Mouse (Mus musculus): Measurements from ENCODE around the gene Coro2a.
A peak's percentile ranks its signal among the peaks of the same experiment; 100 is the strongest.
"Not testable (repeated sequence)": the region's sequence is repeated elsewhere in the genome, so short reads cannot be mapped to it uniquely, and the experiment has no call there.

Gene Coro2a

DNA sequence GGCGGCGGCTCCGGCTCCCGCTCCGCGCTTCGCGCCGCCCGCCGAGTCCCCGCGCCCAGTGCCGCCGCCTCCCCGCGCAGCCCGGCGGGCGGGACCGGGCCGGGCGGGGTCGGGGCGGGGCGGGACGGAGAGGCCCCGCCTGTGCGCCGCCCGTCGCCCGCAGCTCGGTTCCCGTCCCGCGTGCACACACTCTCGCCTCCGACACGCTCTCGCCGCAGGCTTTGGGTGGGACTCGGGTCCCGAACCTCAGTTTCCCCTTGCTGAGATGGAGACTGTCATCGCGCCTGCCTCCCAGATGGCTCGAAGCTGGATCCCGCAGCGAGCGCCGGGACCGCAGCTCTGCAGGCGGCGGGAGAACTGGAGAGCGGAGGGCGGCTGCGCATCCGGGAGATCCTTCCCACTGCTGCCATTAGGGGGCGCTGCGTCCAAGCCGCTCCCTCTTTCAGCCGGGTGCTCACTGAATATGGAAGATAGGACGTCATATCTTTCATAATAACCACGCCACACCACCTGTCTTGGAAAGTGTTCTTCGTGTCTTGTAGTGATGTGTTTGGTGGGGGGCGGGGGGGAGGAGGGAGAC, at the start of gene Coro2a:
TSS of gene Coro2a (minus strand) at position 359 of the 580 bp plus-strand sequence.
- peak; percentile 80 to 83 for DNase-seq (ENCODE audit: low spot score in 2 of 2)

DNA sequence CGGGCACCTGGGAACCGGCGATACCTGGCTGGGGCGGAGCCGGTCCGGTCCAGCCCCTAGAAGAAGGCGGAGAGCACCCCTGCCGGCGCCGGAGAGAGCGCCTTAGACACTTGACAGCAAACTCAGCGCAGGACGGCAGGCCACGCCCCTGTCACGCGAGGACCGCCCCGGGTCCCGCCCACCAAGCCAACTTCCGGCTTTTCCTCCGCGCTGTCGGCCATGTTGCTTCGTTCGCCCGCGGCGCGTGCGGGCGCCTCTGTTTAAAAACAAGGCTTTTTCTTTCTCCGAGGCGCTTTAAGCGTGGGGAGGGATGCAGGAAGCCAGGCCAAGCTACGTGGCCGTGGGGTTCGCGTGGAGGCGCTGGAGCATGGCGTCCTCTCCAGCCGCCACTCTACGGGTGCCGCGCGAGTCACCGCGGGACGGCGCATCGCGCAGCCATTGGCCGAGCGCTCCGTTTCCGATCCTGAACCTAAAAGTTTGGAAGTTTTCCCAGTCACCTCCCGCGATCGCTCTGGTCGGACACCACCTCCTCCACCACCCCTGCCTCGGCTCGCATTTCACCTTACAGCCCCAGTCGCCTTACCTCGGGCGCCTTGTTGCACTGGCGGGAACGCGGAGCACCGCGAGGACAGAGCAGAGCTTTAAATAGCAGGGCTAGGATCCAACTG, 48.2 kb upstream of the Coro2a start, which contains the start of gene Tbc1d2:
TSS of gene Tbc1d2 (minus strand) at position 124 of the 668 bp plus-strand sequence.
- peak; percentile 87 to 88 for DNase-seq (ENCODE audit: low spot score in 2 of 2)

DNA sequence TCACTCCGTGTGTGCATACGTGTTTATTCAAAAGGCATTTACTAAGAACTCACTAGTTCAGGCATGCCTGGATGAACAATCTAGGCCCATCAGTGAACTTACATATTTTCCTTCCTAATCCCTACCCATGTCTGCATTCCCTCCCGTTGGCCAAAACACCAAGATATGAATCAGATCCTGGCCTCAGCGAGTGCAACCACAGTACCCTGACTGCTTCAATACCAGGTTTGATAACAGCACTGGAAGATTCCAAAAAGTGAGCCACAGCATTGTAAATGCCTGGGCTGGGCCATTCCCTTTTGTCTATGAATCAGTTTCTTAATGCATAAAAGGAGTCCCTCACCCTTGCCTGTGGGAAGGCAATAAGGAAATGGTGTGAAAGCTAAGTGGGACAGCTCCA, 47.2 kb upstream of the Coro2a start:
- no peak for DNase-seq (ENCODE audit: low spot score in 2 of 2)

DNA sequence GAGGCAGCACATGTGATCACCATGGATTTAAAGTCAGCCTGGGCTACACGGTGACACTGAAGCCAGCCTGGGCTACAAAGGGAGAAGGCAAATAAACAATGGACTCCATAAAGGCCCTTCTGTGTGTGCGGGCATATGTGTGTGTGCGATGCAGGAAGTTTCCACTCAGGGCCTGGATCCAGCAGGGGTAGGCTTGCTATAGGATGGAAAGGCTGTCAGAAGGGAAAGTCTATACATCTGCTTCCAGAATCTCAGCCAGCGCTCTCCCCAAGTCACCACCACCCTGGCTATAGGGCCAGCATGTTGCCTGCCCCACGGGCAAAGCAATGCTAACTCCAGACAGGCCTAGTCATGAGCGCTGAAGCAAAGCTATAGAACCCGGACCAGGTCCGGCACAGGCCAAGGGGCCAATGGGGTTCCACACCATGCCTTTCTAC, 41.7 kb upstream of the Coro2a start:
- DNase-seq (ENCODE audit: low spot score in 2 of 2) = no peak

DNA sequence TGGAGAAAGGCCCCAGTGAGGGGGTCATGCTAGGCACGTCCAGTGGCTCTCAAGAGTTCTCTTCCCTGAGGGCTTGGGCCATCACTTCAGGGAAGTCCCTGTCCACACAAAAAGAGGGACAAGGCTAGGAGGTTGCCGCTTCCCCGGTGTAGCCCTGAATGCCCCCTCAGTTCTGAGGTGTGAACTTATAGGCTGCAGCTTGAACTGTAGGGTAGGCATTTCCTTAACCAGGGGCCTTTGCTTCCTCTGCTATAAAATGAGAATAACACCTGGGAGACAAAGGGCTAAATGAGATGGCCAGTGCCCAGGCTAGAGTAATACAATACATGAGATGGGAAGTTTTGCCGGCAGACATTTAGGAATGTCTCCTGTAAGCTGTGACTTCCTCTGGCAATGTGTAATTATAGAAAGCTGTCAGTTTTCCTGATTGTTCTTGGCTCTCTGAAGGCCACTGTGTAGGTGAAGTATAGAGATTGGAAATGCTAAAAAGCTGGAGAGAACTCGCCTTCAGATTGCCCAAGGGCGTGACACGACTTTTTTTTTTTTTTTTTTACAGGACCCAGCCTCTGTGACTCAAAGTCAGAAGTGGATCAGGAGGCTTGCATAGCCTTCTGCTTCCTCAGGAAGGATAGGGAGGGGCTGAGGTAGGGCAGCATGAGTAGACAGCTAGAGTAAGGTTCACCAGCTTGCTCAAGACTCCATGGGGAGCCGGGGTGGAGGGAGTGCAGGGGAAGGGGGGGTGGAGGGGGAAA, 41.1 kb upstream of the Coro2a start:
- no peak for DNase-seq (ENCODE audit: low spot score in 2 of 2)

DNA sequence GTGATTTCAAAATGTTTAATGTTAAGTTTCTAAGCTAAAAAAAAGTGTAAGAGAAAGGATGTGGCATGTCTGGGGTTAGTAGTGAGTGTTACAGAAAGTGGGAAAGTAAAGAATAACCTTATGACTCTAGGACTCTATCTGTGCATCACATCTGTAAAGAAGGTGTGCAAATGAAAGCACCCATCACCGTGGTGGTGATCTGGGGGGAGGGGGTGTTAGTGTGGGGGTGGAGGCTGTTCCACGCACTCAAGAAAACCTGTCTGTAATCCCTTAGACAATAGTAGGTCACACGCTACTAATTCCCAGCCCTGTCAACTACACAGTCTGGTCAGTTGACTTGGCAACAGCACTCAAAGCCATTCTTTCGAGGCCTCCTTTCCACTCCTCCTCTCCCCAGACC, 39.3 kb upstream of the Coro2a start:
- DNase-seq (ENCODE audit: low spot score in 2 of 2) = no peak

DNA sequence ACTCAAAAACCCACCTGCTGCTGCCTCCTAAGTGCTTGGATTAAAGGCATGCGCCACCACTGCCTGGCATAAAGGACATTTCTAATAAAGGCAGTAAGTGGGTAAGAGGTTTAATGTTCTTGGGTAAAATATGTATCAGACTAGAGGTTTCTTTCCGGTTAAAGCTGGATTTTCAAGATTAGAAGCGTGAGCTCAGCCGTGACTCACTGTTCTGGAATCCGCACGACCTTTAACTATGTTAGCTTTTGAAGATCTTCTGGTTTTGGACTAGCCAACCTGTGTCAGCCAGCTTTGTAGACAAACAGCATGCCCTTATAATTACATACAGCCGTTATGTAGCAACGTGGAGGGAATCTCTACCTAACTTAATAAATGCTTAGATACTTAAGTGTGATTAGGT, 37.9 kb upstream of the Coro2a start:
- DNase-seq (ENCODE audit: low spot score in 2 of 2) = no peak

DNA sequence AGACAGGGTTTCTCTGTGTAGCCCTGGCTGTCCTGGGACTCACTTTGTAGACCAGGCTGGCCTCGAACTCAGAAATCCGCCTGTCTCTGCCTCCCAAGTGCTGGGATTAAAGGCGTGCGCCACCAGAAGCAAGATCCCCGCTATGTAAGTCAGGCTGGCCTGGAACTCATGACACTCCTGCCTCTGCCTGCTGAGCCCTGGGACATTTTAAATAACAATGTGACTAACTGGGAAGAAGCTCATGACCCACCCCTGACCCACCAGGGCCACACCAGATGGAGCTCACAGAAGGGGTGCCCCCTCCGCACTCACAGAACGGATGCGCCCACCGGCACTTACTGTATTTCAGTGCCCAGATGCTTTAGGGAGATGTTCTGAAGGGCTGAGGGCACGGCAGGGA, 35.2 kb upstream of the Coro2a start:
- DNase-seq (ENCODE audit: low spot score in 2 of 2) = not testable (repeated sequence)

DNA sequence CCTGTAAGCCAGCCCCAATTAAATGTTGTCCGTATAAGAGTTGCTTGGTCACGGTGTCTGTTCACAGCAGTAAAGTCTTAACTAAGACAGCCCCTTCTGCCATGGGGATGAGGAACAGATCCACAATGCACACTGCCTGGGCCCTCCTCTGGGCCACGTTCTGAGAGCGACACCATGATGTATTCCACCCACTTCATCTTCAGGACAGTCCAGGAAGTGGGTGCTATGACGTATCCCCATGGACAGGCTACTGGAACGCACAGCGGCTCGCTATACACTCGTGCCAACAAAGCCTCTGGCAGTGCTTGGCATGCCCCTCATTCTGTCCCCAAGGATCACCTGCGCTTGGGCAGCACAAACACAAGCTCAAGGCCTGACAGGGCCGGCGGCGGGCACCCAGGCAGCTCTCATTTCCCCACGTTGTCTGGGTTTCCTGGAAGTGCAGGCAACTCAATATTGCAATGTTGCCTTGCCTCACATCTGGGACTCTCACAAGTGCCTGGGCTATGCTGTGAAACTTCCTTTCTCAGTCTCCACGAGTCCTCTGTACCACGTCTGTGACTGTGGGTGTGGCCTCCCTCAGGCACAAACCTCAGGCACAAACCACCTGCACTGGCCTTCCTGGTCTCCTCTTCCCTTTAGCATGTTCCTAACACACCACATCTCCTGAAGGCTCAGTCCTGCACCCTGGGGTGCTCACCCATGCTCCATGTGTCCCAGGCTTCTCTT, 33.9 kb upstream of the Coro2a start:
- DNase-seq (ENCODE audit: low spot score in 2 of 2) = no peak

DNA sequence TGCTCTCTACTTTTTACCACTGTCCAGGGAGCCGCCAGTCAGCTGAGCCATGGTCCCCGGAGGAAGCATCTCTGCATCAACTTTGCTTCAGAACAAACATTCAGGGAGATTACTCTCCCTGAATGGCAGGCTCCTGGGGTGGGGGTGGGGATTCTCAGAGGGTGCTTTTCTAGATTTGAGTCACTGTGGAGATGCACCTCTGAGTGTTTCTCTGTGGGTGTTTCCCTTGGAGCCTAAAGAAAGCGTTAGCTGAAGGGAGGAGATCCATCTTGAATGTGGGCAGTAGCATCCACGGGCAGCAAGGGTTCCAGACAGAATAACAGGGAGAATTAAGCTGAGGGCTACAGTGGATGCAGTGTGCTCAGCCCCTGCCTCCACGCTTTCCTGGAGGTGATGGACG, 32.9 kb upstream of the Coro2a start:
- no peak for DNase-seq (ENCODE audit: low spot score in 2 of 2)

DNA sequence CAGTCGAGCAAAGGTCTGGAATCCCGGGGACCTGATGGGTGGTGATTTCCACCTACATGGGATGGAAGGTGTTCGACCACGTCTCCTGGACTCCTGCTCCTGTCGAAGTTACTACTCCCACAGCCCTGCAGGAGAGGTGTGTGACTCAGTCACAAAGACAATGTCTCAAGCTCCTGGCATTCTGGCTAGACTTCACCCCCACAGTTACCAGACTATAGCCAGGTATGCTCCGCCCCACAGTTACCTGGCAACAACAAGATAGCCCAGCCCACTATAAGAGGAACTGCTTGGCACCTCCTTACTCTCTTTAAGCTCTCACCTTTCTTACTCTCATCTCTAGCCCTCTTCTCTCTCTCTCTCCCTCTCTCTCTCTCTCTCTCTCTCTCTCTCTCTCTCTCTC, 31.6 kb upstream of the Coro2a start:
- DNase-seq (ENCODE audit: low spot score in 2 of 2) = not testable (repeated sequence)

DNA sequence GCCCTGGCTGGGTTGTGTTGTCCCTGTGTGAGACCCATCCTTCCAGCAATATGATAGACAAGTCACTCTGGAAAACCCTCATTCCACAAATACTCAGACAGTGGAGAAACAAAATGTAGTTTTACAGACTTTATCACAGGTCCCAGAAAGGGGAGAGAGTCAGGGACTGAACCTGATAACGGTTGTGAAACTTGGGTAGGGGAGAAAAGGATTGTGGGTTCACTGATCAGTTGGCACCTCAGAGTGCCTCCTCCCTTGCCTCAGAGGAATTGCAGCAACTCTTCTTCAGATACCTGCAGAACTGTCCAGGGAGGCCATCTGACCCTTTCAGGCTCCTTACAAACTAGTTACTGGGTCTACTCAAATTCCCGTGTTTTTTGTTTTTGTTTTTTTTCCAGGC, 30.5 kb upstream of the Coro2a start:
- DNase-seq (ENCODE audit: low spot score in 2 of 2) = no peak

DNA sequence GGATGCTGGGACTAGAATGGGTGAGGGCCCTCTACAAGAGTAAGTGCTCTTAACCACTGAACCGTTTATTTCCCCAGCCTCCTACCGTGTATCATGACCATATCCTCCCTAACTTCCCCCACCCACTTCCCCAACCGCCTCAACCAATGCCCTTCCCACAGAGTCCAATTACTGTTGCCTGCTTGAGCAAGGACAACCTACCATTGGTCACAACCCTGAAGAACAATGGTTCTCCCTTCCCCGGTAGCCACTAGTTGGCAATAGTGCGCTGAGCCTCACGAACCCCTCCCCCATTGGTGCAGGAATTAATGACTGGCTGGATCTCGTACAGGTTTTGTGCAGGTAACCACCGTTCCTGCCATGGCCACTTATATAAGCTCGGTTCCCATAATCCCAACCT, 28.4 kb upstream of the Coro2a start:
- DNase-seq (ENCODE audit: low spot score in 2 of 2) = no peak

DNA sequence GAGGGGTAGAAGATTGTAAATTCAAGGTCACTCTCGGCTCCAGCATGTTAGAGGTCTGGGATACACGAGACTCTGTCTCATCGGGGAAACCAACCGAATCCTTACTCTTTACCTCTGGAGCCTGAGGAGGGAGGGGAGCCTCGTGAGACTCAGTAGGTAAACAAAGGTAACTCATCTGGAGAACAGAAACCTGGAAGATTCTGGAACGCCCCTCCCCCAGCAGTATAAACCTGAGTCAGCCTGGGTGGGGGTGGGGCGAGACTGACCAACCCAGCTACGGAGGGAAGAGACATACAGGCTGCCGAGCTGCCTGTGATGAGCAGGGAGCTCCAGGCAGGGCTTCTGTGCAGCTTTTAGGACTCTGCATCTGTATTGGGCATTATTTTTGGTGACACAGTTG, 26.9 kb upstream of the Coro2a start:
- DNase-seq (ENCODE audit: low spot score in 2 of 2) = no peak

DNA sequence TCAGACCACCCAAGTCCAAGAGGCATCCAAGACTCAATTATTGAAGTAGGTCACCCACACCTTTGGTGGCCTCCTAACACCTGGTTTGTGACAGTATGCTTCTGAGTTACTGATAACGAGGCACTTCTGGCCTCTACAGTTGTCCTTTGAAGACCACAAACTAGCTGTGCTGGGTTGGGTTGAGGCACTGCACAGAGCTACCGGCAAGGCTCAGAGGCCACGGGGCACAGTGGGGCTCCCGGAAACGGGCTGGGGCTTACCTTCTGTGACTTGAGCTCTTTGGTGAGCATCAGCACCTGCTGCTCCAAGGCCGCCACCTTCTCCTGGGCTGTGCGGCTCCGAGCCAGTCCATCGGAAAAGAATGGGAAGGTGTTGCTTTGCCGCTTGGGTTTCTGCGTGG, 26.1 kb upstream of the Coro2a start:
- DNase-seq (ENCODE audit: low spot score in 2 of 2) = no peak

DNA sequence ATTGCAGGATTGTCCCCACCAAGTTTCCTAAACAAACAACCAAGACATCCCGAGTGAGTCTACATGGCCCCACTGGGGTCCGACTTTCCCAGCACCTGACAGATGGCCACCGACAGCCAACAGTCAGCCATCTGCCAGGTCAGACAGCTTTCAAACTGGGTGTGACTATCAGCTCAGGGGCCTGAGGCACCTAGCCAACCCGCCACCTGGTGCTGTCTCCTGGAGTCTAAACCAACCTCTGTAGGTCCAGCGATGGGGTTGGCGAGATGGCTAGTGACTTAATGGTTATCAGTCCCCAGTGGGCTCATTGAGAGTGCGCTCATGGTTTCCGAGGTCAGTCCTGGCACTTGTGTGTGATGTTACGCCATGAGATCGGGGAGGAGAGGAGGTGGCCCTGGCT, 23.1 kb upstream of the Coro2a start:
- no peak for DNase-seq (ENCODE audit: low spot score in 2 of 2)

DNA sequence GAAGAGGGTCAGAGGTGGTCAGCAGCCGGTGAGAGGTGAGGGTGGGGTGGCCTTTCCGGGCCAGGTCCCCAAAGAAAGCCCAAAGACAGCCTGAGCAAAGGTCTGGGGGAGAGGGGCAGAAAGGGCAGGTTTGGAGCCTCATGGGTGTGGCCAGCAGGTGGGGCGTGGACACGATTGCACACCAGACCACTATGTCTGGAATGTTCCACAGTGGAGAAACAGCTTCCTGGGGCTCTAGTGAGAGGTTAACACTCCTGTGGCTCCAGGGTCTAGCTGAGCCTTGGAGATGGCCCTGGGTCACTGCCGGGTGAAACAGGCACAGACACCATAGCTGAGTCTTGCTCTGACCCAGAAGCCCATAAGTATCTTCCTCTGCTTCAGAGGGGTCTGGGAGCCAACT, 21.0 kb upstream of the Coro2a start:
- DNase-seq (ENCODE audit: low spot score in 2 of 2) = no peak

DNA sequence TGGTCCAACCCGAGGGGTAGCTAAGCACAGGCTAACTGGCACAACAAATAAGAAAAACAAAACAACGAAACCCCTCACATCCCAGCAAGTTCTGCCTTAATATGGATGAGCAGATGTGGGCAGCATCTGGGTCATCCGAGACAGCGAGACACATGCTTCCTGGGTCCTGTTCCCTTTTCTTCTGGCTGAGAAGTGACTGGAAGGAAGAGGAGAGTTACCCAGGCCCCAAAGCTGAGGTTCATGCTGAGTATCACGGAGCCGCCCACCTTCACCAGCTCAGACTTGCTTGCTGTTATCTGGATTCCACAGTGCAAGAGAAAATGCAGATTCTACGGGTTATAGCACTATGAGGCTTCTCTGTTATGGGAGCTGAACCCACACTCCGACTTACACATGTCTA, 18.9 kb upstream of the Coro2a start:
- no peak for DNase-seq (ENCODE audit: low spot score in 2 of 2)

DNA sequence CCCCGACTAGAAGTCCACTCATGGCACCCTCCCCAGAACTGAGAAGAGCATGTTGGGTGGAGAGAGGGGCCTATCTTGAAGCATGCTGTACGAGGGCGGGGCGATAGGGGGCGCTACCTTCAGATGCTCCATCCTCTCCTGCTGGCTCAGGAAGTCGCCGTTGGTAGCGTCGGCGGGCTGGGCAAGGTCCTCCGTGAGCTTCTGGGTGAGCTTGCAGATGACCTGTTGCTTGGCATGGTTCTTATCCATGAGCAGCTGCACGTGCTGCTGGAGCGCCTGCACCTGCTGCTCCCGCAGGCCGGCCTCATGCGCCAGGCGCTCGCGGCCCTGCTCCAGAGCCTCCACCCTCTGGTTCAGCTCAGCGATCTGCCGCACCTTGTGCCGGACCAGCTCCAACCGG, 18.3 kb upstream of the Coro2a start:
- DNase-seq (ENCODE audit: low spot score in 2 of 2) = no peak

DNA sequence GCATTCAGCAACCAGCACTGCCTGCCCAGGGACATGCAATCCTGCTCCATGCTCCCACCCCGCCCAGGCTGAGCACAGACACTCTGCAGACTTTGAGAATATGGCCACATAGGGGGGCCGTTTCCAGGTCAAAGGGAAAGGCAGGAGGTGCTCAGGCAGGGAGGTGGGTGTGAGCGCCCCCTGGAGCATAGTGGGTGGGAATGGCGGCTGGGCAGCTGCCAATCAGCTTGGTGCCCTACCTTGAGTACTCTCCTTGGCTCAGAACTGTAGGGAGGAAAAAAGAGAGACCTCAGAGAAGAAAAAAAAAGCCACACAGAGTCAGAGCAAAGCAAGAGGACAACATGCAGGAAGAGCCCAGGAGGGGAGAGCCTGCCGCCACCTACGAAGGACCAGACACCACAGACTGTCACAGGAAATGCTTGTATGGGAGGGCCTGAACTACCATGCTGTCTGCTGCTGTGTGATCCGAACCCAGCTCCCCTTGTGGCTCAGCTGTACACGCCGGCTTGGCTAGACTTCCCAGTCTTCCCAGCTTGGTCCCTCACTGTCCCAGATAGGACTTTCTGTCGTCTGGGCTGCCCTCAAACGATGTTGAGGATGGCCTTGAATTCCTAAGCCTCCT, 16.3 kb upstream of the Coro2a start:
- DNase-seq (ENCODE audit: low spot score in 2 of 2) = no peak

DNA sequence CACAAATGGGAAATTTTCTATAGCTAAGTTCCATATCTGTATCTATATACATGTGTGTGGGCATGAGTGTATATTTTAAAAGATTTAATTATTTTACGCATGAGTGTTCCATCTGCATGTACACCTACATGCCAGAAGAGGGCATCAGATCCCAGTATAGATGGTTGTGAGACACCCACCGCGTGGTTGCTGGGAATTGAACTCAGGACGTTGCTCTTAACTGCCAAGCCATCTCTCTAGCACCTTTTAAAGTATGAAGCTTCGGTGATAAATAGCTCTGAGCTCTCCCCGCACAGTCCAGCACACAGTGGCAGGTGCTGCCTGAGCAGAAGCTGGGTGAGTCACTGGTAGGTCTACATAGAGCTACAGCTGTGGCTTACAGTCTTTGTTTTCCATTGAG, 15.4 kb upstream of the Coro2a start:
- DNase-seq (ENCODE audit: low spot score in 2 of 2) = no peak

DNA sequence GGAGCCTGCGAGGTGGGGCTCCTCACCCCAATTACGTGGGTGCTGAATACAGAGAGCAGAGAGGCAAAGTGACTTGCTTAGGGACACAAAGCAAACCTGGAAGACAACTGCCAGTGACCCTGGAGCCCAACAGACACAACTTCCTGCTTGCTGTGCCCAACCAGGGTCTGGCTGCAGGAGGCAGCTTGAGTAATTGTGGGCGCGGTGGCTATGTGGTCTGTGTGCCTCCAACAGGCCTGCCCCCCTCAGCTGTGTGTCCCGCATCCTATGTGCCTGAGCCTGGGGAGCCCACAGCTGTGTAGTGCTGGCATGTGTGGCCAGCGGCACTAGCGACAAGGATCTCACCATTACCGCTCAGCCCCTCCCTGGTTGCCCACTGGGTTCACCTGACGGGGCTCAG, 12.6 kb upstream of the Coro2a start:
- DNase-seq (ENCODE audit: low spot score in 2 of 2) = no peak

Measured in frontal cortex, postnatal 25 days (tissue).